Mouse (Mus musculus) c-Kit-positive CD71-negative TER-119-negative erythroid progenitor cells, embryonic 14.5 days (primary cell): ENCODE measurements around the gene E330017A01Rik.

Source experiments
- DNase-seq: peaks from one replicate; pipeline ENCODE4 v3.0.0-alpha.2; 2013; ENCODE audit warnings: low read depth

E330017A01Rik gene

GRCm38 (mm10) chr16:58662287-58662791 lies 23.8 kb upstream of the E330017A01Rik start:
- no peak for DNase-seq

DNA sequence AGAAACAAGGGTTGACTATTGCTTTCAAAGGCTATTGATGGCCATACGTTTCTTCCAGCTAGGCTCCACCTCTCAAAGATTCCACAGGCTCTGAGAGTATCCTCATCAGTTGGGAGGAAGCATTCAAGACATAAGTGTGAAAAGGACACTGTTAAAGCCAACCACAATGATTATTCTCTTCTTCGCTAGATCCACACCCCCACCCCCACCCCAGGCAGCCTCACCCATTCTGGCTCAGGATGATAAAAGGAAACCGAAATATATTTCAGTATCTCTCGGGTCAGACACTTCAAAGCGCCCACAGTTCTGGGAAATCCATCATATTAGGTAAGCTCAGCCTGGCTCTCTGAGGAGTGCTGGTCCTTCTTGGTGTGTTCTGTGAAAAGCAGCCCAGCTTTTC lies 23.3 kb upstream of the E330017A01Rik start:
- DNase-seq: no peak

DNA sequence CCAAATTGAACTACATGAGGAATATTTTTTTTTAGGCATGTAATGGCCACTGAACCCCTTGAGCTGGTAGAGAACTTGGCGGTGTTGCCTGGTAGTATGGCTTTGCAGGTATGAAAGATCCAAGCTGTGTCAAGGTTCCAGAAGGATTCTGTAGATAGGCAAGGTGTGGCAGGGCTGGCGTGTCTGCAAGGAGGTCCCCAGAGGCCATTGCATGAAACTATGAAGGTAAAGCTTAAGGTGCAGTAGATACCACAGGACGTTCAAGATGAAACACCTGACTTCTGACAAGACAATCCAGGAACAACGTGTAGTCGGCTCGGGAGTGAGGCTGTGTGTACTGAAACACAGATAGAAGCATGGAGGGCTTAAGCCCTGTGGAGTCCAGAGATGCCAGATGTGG lies 20.1 kb upstream of the E330017A01Rik start:
- no peak for DNase-seq

GRCm38 (mm10) chr16:58656526-58656925 lies 18.0 kb upstream of the E330017A01Rik start:
- no peak for DNase-seq

GRCm38 (mm10) chr16:58655751-58656150 lies 17.2 kb upstream of the E330017A01Rik start:
- no peak for DNase-seq

DNA sequence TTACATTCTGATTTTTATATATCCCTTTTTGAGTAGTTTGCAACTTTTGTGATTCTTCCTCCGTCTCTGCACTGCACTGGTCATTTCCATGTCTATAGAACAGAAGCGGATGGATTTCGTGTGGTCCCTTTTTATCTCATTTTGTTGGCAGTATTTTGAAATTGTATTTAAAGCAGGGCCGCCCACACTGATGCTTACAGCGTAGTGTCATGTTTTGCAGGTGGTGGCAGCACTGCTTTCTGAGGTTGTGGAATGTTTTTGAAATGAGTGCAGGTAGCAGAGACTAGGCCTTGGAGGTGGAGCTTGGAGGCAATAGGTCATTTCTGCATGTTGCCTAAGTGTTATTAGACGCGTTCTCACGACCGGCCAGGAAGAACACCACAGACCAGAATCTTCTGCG lies 11.4 kb upstream of the E330017A01Rik start:
- no peak for DNase-seq

- DNase-seq: no peak
Measured at GRCm38 (mm10) chr16:58638016-58638415, 523 bp downstream of the E330017A01Rik start.

DNA sequence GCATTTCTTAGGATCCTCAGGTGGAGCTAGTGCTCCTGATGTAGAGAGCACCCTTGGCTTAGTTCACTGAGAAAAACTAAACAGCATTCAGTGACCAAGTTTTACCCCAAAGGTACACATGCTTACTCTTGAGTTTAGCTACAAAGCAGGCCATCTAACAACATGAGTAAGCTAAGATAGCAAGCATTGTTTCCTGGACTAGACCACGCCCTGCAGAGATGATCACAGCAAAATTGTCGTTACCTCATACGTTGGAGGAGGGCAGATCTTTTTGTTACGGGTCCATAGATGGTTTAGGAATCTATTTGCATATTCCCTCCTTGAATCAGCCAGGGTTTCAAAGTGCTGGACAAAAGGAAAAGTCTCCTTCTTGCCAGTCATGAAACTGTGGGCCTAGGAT lies 1.1 kb downstream of the E330017A01Rik start:
- DNase-seq: no peak

DNA sequence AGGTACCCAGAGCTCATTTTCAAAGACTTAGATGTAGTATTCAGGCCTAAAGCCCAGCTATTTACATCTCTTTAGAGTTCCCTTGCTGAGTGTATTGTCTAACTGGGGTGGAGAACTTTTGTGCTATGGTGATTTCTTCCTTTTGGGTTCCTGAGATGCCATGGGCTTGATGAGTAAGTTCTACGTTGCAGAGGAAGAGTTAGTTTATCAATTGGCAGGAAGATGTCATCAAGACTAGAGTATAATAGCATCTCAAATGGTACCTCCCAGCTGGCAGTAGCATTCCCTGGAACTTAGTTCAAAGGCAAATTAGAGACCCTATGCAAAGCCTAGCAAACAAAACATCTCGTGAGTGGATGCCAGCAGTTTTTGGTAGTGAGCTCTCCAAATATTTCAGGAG lies 2.7 kb downstream of the E330017A01Rik start:
- no peak for DNase-seq

- no peak for DNase-seq
Measured at GRCm38 (mm10) chr16:58629736-58630135, 8.8 kb downstream of the E330017A01Rik start.

DNA sequence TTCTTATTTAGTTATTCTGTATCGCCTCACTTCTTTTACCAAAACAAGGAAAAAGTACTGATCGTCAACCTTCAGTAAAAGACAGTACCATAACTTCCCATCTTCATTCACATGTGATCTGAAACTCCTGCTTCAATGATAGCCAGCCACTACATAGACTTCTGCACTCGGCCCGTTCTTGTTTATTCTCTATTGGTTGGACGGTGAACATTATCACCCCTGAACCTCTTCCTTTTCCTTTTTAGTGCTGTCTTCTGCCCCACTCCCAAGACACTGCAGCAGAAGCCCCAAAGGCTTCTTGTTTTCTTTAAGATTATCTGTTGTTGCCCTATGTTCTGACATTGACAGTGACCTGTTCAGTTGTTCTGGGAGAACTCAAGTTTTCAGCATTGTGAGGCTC lies 9.6 kb downstream of the E330017A01Rik start:
- DNase-seq: no peak

DNA sequence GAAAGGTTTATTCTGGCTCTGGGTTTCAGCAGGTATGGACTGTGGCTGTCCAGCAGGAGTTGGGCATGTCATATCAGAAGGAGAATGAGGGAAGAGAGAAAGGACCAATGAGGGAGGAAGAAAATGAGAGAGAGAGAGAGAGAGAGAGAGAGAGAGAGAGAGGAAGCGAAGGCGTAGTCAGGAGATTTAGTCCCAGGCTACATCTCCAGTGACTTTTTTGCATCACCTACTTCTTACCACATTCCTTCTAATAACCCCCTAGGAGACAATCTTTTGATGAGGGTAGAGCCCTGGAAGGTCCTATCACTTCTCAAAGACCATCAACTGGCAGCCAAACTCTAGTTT lies 10.2 kb downstream of the E330017A01Rik start:
- DNase-seq: no peak

GRCm38 (mm10) chr16:58627597-58628335 lies 10.8 kb downstream of the E330017A01Rik start:
- DNase-seq: no peak

- DNase-seq: no peak
Measured at GRCm38 (mm10) chr16:58623944-58624343, 14.6 kb downstream of the E330017A01Rik start.

GRCm38 (mm10) chr16:58623114-58623513 lies 15.4 kb downstream of the E330017A01Rik start:
- no peak for DNase-seq

- DNase-seq: no peak
Measured at GRCm38 (mm10) chr16:58622377-58622776, 16.2 kb downstream of the E330017A01Rik start.

GRCm38 (mm10) chr16:58617346-58617745 lies 21.2 kb downstream of the E330017A01Rik start:
- no peak for DNase-seq

GRCm38 (mm10) chr16:58616878-58617277 lies 21.7 kb downstream of the E330017A01Rik start, which contains the start of gene Gm813:
TSS of gene Gm813 (minus strand) at chr16:58616978.
- DNase-seq: no peak

DNA sequence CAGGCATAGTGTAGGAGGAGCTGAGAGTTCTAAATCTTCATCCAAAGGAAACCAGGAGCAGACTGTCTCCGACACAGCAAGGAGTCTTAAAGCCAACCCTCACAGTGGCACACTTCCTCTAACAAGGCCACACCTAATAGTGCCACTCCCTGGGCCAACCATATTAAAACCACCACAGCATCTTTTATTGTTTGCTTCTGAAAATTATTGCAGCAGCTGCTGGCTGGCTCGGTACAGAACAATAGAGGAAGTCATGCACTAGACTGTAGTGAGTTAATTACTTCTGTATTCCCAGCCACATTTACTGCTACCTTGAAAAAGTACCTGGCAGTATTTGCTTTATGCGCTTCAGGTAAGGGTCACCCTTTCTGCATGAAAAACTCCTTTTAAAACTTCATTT lies 25.6 kb downstream of the E330017A01Rik start:
- DNase-seq: no peak

- DNase-seq: no peak
Measured at GRCm38 (mm10) chr16:58607101-58607500, 31.4 kb downstream of the E330017A01Rik start.

GRCm38 (mm10) chr16:58604680-58605079 lies 33.9 kb downstream of the E330017A01Rik start:
- DNase-seq: no peak

- DNase-seq: no peak
Measured at GRCm38 (mm10) chr16:58603831-58604230, 34.7 kb downstream of the E330017A01Rik start.

DNA sequence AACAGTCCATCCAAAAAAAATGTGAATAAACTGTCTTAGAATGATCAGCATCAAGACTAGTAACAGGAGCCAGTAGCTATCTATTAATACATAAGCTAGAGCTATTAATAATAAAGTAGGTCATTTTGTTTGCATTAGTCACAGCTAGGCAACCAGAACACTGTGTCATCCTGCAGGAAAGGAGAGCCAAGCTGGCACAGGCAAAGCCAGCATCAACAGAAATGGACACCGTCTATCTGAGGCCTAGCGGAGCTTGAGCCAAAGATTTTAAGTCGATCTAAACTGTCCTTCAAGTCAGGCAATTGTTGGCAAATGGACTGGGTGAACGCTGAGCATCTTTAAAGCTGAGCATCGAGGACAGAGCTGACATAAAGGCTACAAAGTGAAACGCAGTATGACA lies 37.7 kb downstream of the E330017A01Rik start:
- no peak for DNase-seq

- DNase-seq: no peak
Measured at GRCm38 (mm10) chr16:58591299-58591698, 47.2 kb downstream of the E330017A01Rik start.
